Mouse (Mus musculus) C2C12 (cell line): ENCODE measurements around the gene Defb29. TPM values are rescaled to one million over a fixed set of nuclear protein-coding genes. Genes with fewer than 3 reads are reported as not detected.

Experiments
- H3K27me3 ChIP-seq: one replicate; pipeline ENCODE4 v1.6.1; 2011; ENCODE audit not compliant: control insufficient read depth, insufficient read depth, insufficient read length
- H3K36me3 ChIP-seq: one replicate; pipeline ENCODE4 v1.6.1; 2011; ENCODE audit not compliant: control insufficient read depth, insufficient read depth
- H3K4me3 ChIP-seq: one replicate; pipeline ENCODE4 v1.5.1; 2011; ENCODE audit warnings: mild to moderate bottlenecking, control low read depth; ENCODE audit not compliant: poor library complexity, insufficient read depth, severe bottlenecking
- H3K79me2 ChIP-seq: one replicate; pipeline ENCODE4 v1.6.1; 2011; ENCODE audit not compliant: control insufficient read depth, insufficient read depth
- H3K79me3 ChIP-seq: one replicate; pipeline ENCODE4 v1.6.1; 2011; ENCODE audit warnings: low read depth, control low read depth
- H3ac ChIP-seq: one replicate; pipeline ENCODE3; 2011; ENCODE audit warnings: low read depth; ENCODE audit not compliant: control insufficient read depth, insufficient read length
- CEBPB ChIP-seq: IDR thresholded peaks from one replicate; pipeline ENCODE4 v1.6.1; 2011; ENCODE audit warnings: low read depth, mild to moderate bottlenecking, control low read depth, moderate library complexity
- CTCF ChIP-seq: IDR thresholded peaks from one replicate; pipeline ENCODE4 v1.5.1; 2011; ENCODE audit not compliant: control insufficient read depth, insufficient read depth, insufficient read length
- FOSL1 ChIP-seq: IDR thresholded peaks from one replicate; pipeline ENCODE4 v1.8.0; 2011; ENCODE audit warnings: mild to moderate bottlenecking, low read length; ENCODE audit not compliant: poor library complexity, insufficient read depth, severe bottlenecking
- MAX ChIP-seq: IDR thresholded peaks from one replicate; pipeline ENCODE4 v1.6.1; 2011; ENCODE audit warnings: mild to moderate bottlenecking, control low read depth
- MYOD1 ChIP-seq: IDR thresholded peaks from one replicate; pipeline ENCODE4 v1.6.1; 2011; ENCODE audit warnings: low read depth; ENCODE audit not compliant: control insufficient read depth, insufficient read length
- MYOG ChIP-seq: IDR thresholded peaks from one replicate; pipeline ENCODE4 v1.6.1; 2011; ENCODE audit not compliant: control insufficient read depth, insufficient read length; ENCODE audit errors: extremely low read depth
- USF1 ChIP-seq: IDR thresholded peaks from one replicate; pipeline ENCODE4 v1.6.1; 2011; ENCODE audit warnings: low read depth, mild to moderate bottlenecking, control low read depth, moderate library complexity
- polyA plus RNA-seq: library from polyadenylated mRNA; unstranded; fragments of >200 nt; fragmentation: generic; extraction: Trizol; gene quantifications from one replicate; pipeline ENCODE4 v1.2.1, GENCODE M21; 2012; ENCODE audit warnings: missing spikeins

Defb29 gene
- polyA plus RNA-seq, 1 experiment: not detected

- Histone ChIP-seq H3ac (no peak overlapping the region), H3K4me3 (no peak overlapping the region), H3K36me3 (no peaks in the 10 kb centered on the region), H3K79me2 (no peaks in the 10 kb centered on the region), H3K79me3 (no peaks in the 10 kb centered on the region), H3K27me3 (no peaks in the 10 kb centered on the region)
- no peak for TF ChIP-seq CEBPB
These were observed 2.1 kb upstream of the Defb29 start for GRCm38 (mm10) chr2:152541979-152542378.

GRCm38 (mm10) chr2:152517981-152518380 is 21.9 kb downstream of the Defb29 start, which contains the start of gene Defb28:
Defb28 (plus strand) TSS chr2:152518255.
- Histone ChIP-seq H3K79me2 (no peaks in the 10 kb centered on the region), H3K4me3 (no peak within 1 kb of the TSS), H3ac (no peak within 1 kb of the TSS), H3K27me3 (peaks cover 3% of the 10 kb centered on the region), H3K79me3 (no peaks in the 10 kb centered on the region), H3K36me3 (no peaks in the 10 kb centered on the region)
- no peak for TF ChIP-seq FOSL1
- TF ChIP-seq CEBPB: no peak
- TF ChIP-seq MAX: no peak
- TF ChIP-seq MYOG: no peak
- TF ChIP-seq USF1: no peak
- no peak for TF ChIP-seq CTCF
- no peak for TF ChIP-seq MYOD1

- Histone ChIP-seq H3K36me3 (no peaks in the 10 kb centered on the region), H3K79me2 (no peaks in the 10 kb centered on the region), H3K27me3 (no peaks in the 10 kb centered on the region), H3K4me3 (no peak overlapping the region), H3K79me3 (no peaks in the 10 kb centered on the region), H3ac (no peak overlapping the region)
- TF ChIP-seq FOSL1 (no peak), MYOD1 (no peak), MYOG (no peak), CEBPB (no peak), MAX (no peak), USF1 (no peak), CTCF (no peak)
These were observed 23.8 kb downstream of the Defb29 start for GRCm38 (mm10) chr2:152516084-152516483.

GRCm38 (mm10) chr2:152511592-152511991 is 28.3 kb downstream of the Defb29 start, which contains the start of gene Defb26:
Defb26 (minus strand) TSS chr2:152511692.
- H3K27me3 ChIP-seq: no peaks in the 10 kb centered on the region
- no peak within 1 kb of the TSS for H3ac ChIP-seq
- H3K79me3 ChIP-seq: no peaks in the 10 kb centered on the region
- H3K36me3 ChIP-seq: no peaks in the 10 kb centered on the region
- no peaks in the 10 kb centered on the region for H3K79me2 ChIP-seq
- TF ChIP-seq CEBPB: no peak
- H3K4me3 ChIP-seq: no peak within 1 kb of the TSS

GRCm38 (mm10) chr2:152503950-152504349 is 35.9 kb downstream of the Defb29 start:
- no peaks in the 10 kb centered on the region for H3K36me3 ChIP-seq
- no peak overlapping the region for H3K4me3 ChIP-seq
- TF ChIP-seq MAX (no peak), CEBPB (no peak), CTCF (no peak), FOSL1 (no peak), USF1 (no peak), MYOG (no peak), MYOD1 (no peak)
- H3K79me2 ChIP-seq: no peaks in the 10 kb centered on the region
- no peaks in the 10 kb centered on the region for H3K27me3 ChIP-seq
- H3ac ChIP-seq: no peak overlapping the region
- no peaks in the 10 kb centered on the region for H3K79me3 ChIP-seq

GRCm38 (mm10) chr2:152500863-152501229 is 39.1 kb downstream of the Defb29 start:
- Histone ChIP-seq H3K36me3 (no peaks in the 10 kb centered on the region), H3K4me3 (no peak overlapping the region), H3ac (no peak overlapping the region), H3K79me3 (no peaks in the 10 kb centered on the region), H3K27me3 (no peaks in the 10 kb centered on the region), H3K79me2 (no peaks in the 10 kb centered on the region)
- no peak for TF ChIP-seq MAX
- TF ChIP-seq MYOG: no peak
- TF ChIP-seq USF1: no peak
